Mouse (Mus musculus) G1E (cell line): ENCODE data around the gene Litaf.

Experiments used
- CTCF ChIP-seq: IDR thresholded peaks from 2 replicates; pipeline ENCODE4 v1.5.1; 2012; ENCODE audit warnings: low read depth, low read length, inconsistent platforms, mixed read lengths
- GATA1 ChIP-seq: IDR thresholded peaks from 2 replicates; pipeline ENCODE4 v1.6.1; 2012; ENCODE audit warnings: borderline replicate concordance, low read length, inconsistent platforms, mixed read lengths
- GATA2 ChIP-seq: IDR thresholded peaks from 2 replicates; pipeline ENCODE4 v1.6.1; 2012; ENCODE audit warnings: low read depth, low read length, inconsistent platforms, borderline replicate concordance
- POLR2AphosphoS5 ChIP-seq: IDR thresholded peaks from 2 replicates; pipeline ENCODE4 v1.6.1; 2012; ENCODE audit warnings: low read depth, low read length, inconsistent platforms; ENCODE audit not compliant: insufficient replicate concordance
- TAL1 ChIP-seq: conservative IDR thresholded peaks from 2 replicates; pipeline ENCODE4 v1.6.1; 2012; ENCODE audit warnings: low read depth, low read length, inconsistent platforms, mixed read lengths

- no peak for TF ChIP-seq CTCF
- no peak for TF ChIP-seq GATA1
- TF ChIP-seq POLR2AphosphoS5, result no peak
- TF ChIP-seq TAL1, result no peak
- TF ChIP-seq GATA2, result no peak
Measured at GRCm38 (mm10) chr16:10936700-10937319, 129.1 kb downstream of the Litaf start.
